Mouse (Mus musculus): ENCODE results near the gene Zbtb17.
A peak's percentile ranks its signal among the peaks of the same experiment; 100 is the strongest.

Zbtb17 gene

DNA sequence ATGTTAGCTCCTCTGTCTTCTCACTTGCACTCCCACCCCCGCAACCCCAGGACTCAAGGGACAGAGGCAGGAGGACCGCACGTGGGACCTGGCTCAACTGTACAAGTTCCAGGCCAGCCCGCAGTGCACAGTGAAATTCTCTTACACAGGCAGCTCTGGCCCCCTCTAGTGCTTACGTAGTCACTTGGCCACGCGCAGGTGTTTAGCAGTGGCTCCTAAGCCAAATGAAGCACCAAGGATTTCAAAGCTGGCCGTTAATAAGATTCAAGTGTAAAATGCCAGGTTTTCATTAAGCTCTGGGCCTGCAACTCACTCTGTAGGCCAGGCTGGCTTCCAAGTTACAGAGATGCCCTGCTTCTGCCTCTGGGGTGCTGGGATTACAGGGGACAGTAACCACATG, 35.0 kb downstream of the Zbtb17 start:
- DNase-seq (ENCODE audit: inconsistent age in 2 of 2, low spot score in 1 of 2): no peak

DNA sequence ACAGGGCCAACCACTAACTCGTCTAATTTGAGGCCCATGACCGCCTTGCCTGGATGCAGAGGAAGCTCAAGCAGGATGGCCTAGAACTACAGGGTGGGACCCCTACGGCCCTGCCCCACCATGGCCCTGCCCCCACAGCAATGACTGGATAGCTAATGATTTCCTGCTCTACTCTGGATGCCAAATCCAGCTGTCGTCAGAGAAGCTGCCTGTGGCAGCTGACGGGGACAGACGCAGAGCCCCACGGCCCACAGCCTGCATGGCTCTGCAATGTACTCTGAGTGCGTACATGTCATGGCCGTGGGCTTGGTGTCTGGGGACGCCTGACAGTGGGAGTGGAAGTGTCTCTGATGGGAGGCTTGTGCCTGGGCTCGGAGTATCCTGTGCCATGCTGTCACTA, 39.6 kb downstream of the Zbtb17 start:
- no peak for DNase-seq (ENCODE audit: inconsistent age in 2 of 2, low spot score in 1 of 2)

DNA sequence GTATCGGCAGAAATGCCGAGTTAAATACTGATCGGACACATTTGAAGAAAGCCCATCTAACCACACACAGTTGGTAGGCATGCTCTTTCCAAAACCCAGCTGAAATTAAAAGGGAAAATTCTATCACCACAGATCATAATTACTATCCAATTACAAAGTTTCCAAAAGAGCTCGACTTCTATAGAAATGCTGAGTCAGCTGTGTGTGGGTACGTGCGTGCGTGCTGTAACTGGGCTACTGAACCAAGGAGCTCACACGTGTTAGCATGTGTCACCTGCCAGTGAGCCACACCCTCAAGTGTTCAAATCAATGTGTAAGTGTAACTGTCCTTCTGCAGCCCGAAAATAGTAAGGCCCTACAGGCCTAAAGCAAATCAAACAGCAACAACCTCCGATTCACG, 43.1 kb downstream of the Zbtb17 start:
- DNase-seq (ENCODE audit: inconsistent age in 2 of 2, low spot score in 1 of 2): no peak

DNA sequence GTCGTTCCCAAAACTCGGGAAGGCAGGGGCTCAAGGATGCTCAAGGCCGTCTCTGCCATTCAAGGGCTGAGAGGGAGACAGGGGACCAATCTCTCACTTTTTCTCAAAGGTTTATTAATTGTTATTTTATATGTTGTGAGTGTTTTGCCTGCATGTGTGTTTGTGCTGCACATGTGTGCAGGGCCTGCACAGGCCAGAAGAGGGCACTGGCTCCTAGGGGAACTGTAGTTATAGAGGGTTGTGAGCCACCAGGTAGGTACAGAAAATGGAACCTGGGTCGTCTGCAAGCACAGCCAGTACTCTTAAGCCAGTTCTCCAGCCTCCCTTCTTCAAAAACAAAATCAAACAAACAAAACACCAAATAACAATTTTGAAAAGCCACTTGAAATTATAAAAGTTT, 44.2 kb downstream of the Zbtb17 start:
- DNase-seq (ENCODE audit: inconsistent age in 2 of 2, low spot score in 1 of 2): peak in 1 of 2 experiments; percentile 57

DNA sequence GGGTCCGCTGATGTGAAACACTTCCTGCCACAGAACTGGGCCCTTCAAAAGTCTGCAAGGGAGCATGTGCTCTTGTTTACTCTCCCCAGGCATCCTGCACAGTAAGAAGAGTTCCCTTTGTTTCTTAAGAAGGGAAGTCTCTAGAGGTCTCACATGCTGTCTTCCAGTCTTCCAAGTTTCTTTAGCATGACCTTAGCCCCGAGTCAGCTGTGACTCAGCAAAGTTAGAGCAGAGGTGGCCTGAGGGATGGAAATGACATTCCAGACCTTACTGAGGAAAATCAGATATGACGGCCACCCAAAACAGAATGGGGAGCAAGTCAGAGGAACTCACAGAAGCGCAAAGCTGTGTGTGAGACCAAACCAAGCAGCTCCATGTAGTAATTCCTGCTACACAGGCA, 56.2 kb downstream of the Zbtb17 start:
- peak in 1 of 2 experiments; percentile 73 for DNase-seq (ENCODE audit: inconsistent age in 2 of 2, low spot score in 1 of 2)

DNA sequence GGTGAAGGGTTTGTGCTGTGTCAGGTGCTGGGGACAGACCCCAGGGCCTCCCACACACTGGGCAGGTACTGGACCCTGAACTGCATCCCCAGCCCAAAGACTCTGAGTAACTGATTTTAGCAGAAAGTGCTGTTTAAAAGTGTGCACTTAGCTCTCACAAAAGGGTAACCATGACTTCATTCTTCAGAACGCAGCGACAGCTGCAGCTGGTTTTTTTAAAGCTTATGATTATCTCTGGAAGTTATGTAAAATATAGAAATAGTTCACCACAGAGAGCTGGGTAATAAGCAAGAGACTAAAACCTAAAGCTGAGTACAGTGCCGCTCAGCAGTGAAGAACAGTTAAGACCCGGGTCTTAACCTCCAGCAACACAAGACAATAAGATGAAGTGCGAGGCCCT, 56.6 kb downstream of the Zbtb17 start:
- DNase-seq (ENCODE audit: inconsistent age in 2 of 2, low spot score in 1 of 2): no peak

DNA sequence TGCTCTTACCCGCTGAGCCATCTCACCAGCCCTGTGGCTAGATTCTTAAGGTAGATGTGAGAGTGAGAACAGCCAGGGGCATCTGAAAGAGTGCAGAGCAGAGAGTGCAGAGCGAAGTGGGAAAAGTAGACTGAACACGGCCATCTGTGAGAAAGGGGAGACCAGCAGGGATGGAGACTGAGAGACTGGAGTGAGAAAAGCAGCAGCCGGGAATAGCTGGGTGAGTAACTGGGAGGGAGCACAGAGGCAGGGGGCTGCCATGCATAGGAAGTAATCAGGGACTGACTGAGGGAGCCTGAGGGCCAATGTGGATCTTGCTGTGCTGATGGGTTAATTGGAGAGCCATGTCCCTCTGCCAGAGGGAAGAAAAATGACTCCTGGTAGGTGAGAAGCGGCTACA, 58.3 kb downstream of the Zbtb17 start:
- DNase-seq (ENCODE audit: inconsistent age in 2 of 2, low spot score in 1 of 2): no peak

DNA sequence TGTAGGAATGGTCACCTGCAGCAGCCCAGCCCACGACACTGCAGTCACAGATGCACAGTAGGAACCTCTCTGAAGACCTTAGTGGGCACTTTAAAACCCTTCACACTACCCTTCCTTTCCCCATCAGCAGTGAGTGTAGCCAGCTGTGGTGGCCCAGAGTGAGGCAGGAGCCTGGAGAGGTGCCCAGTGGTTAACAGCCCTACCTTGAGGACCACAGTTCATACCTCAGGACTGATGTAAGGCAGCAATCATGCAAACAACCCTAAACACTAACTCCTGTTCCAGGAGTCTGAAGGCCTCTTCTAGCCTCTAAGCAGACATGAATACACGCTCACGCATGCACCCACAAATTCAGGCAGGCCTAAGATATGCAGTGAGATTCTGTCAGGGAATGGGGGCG, 60.0 kb downstream of the Zbtb17 start:
- no peak for DNase-seq (ENCODE audit: inconsistent age in 2 of 2, low spot score in 1 of 2)

DNA sequence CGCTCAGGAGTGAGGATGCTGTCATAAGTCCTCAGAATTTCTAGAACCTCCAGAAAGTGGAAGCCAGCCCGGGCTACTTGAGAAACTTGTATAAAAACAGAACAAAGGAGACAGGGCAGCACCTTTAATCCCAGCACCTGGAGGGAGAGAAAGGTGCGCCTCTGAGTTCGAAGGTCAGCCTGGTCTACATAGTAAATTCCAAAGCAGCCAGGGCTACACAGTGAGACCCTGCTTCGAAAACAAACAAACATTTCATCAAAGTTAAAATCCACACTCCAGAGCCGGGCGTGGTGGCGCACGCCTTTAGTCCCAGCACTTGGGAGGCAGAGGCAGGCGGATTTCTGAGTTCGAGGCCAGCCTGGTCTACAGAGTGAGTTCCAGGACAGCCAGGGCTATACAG, 61.4 kb downstream of the Zbtb17 start:
- DNase-seq (ENCODE audit: inconsistent age in 2 of 2, low spot score in 1 of 2): no peak

DNA sequence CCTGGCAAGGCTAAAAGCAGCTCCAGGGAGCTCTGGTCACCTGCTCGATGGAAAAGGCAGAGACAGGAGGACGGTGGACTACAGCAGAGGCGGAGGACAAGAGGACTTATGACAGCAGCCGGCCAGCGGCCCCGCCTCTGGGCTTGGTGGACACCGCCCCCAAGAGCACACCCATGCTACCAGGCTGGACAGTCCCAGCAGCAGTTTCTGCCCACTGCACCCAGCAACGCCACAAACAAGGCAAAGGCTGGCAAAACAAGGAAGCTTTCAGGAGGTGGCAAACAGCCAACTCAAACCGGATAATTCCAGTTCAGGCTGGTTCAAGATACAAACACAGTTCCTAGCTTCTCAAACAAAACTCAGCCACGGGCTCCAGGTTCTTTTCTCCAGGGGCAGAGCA, 61.9 kb downstream of the Zbtb17 start:
- peak; percentile 83 to 91 for DNase-seq (ENCODE audit: inconsistent age in 2 of 2, low spot score in 1 of 2)

DNA sequence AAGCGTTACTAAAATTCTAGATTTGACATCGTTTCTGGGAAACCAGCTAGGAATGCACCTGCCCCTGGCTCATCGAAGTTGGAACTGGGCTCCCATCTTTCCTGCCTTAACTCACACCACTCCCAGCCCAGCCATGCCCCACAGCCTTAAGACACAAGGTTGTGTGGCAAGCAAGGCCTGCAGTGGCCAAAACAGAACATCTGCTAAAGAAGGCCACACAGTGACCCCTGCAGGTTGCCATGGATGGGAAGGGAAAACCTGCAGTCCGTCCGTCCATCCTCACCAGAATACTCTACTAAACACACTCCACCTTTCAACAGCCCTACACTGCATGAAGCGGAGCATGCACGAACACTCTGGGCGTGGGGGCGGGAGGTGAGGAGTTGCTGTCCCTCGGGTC, 62.4 kb downstream of the Zbtb17 start:
- DNase-seq (ENCODE audit: inconsistent age in 2 of 2, low spot score in 1 of 2): peak; percentile 38 to 80

DNA sequence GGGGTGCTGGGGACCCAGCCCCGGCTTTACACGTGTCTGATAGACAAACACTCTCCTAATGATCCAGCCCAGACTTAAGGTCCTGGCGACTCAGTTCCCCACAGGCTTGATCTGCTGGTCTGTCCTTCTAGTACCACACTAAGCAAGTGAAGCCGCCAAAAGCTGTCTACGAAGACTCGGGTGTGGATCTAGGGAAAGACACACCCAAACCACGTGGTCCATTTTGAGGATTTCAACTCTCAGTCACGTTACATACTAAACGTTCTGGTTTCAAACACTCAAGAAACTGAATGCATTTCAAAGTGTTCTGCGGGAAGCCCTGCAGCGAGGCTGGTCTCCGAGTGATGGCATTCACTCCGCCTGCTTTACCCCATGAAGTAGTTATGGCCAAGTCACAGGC, 66.0 kb downstream of the Zbtb17 start:
- DNase-seq (ENCODE audit: inconsistent age in 2 of 2, low spot score in 1 of 2): peak in 1 of 2 experiments; percentile 27

DNA sequence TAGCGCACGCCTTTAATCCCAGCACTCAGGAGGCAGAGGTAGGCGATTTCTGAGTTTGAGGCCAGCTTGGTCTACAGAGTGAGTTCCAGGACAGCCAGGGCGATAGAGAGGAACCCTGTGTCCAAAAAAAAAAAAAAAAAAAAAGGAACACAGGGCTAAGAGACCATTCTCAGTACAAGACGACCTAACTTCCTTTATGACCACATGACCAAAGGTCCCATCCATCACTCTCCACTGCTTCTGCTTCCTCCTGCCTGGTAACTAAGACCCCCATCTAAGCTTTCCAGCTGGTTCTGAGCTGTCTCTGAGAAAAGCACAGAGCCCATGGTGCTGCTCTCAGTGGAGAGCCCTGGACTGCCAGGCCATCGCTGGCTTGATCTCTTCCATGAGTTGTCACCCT, 67.7 kb downstream of the Zbtb17 start:
- peak in 1 of 2 experiments; percentile 24 for DNase-seq (ENCODE audit: inconsistent age in 2 of 2, low spot score in 1 of 2)

DNA sequence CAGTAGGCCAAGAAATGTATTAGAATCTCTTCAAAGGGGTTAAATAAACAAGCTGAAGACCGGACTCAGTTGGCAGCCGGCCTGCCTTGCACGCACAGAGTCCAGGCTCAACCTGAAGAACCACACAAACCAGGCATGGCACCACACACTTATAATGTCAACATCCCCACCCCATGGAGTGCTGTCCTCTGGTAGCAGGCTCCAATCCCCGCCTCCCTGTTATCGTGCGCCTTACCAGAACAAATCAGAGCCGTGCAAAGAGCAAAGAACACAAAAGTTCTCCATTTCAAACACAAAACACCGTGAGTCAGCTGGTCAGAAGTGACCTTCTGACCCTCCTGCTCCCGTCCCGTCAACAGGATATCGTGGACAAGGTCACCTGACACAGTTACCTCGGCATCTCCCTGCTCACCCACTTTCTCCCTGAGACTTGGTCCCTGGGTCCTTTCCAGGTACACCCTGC, 69.8 kb downstream of the Zbtb17 start:
- DNase-seq (ENCODE audit: inconsistent age in 2 of 2, low spot score in 1 of 2): peak; percentile 78 to 86
